Mouse (Mus musculus) ES-Bruce4 (cell line): ENCODE measurements at regions not wholly inside any gene's neighbourhood (a gene's known extent, or its start where the extent isn't known, plus 50 kb on each side); places are given as distances from the start of the nearest gene placed in this dataset.

Source experiments
- CTCF ChIP-seq: IDR thresholded peaks from one replicate; pipeline ENCODE4 v1.8.1; 2011; ENCODE audit warnings: low read depth, low read length
- EP300 ChIP-seq: IDR thresholded peaks from 2 replicates; pipeline ENCODE4 v1.6.1; 2011; ENCODE audit warnings: low read depth, low read length; ENCODE audit not compliant: insufficient read depth
- POLR2A ChIP-seq: IDR thresholded peaks from one replicate; pipeline ENCODE4 v1.8.1; 2011; ENCODE audit warnings: low read length; ENCODE audit not compliant: insufficient read depth

- TF ChIP-seq POLR2A = no peak
- no peak for TF ChIP-seq EP300
- TF ChIP-seq CTCF = no peak
These were observed 250.3 kb downstream of the Pros1 start for GRCm38 (mm10) chr16:63104383-63104782.
